8 mouse cellular contexts compared by ENCODE assay signal in genomic region chr13:114387074-114387487, GRCm38 (mm10). TPM values are rescaled to one million over a fixed set of nuclear protein-coding genes. Genes with fewer than 3 reads are reported as not detected.
DNase-seq lines count a peak whose midpoint lies in the region; ATAC-seq and TF ChIP-seq lines count a peak whose summit lies in the region.

No protein-coding gene starts in this region.

- H3K9me3 ChIP-seq in embryonic facial prominence, embryonic 14.5 days (ENCODE audit: control insufficient read depth, low read length): peaks cover 9% of the 10 kb centered on the region; the same call in 1 of the 2 replicates
- no peaks in the 10 kb centered on the region for H3K9me3 ChIP-seq in limb, embryonic 13.5 days

- H3K36me3 ChIP-seq in embryonic facial prominence, embryonic 14.5 days (ENCODE audit: control insufficient read depth, insufficient read depth, low read length): peaks cover 9% of the 10 kb centered on the region; the same call in 1 of the 2 replicates
- peaks cover 15% of the 10 kb centered on the region for H3K36me3 ChIP-seq in limb, embryonic 13.5 days

- intact Hi-C loops in gastrocnemius, postnatal 36 days (cut with DNase I): no loop called here

- peak; percentile 31 for ATAC-seq in frontal cortex, adult (ENCODE audit: low TSS enrichment)
- 0 out of 2 replicates have a peak, but pooled peaks have one; percentile 10 for ATAC-seq in embryonic facial prominence, embryonic 14.5 days (ENCODE audit: low read depth)
- ATAC-seq in limb, embryonic 13.5 days (ENCODE audit: low FRiP score, low read depth): 0 out of 2 replicates have a peak, but pooled peaks have one; percentile 9

- H3K27ac ChIP-seq in embryonic facial prominence, embryonic 14.5 days (replicated peaks; ENCODE audit: low read depth, low read length): peak overlapping the region; percentile 79; the same call in 1 of the 2 replicates
- no peak overlapping the region; the same call in 1 of the 2 replicates for H3K27ac ChIP-seq in limb, embryonic 13.5 days
- no peak overlapping the region for H3K27ac ChIP-seq in olfactory bulb, adult 2 months (ENCODE audit: insufficient read depth, low read depth, low read length)

- no peak for DNase-seq in frontal cortex, postnatal 14 days (ENCODE audit: low spot score in 2 of 2)
- peak; percentile 74 for DNase-seq in CD4-positive helper T cell, adult 2 months (ENCODE audit: low read depth, low spot score)
- no peak for DNase-seq in embryonic facial prominence, embryonic 14.5 days (ENCODE audit: low spot score)
- no peak for DNase-seq in gastrocnemius, postnatal 36 days
- DNase-seq in layer of hippocampus, adult 11-12 months (ENCODE audit: low spot score): no peak

- peaks cover 6% of the 10 kb centered on the region for H3K4me1 ChIP-seq in embryonic facial prominence, embryonic 14.5 days (ENCODE audit: control insufficient read depth, insufficient read depth, low read length)
- peaks cover 12% of the 10 kb centered on the region for H3K4me1 ChIP-seq in limb, embryonic 13.5 days
- peaks cover 4% of the 10 kb centered on the region; the same call in 1 of the 2 replicates for H3K4me1 ChIP-seq in olfactory bulb, adult 2 months (ENCODE audit: control insufficient read depth, insufficient read depth, low read length)

- peak overlapping the region; percentile 94 for H3K4me3 ChIP-seq in embryonic facial prominence, embryonic 14.5 days (ENCODE audit: low read depth, low read length)
- peak overlapping the region; percentile 87 for H3K4me3 ChIP-seq in limb, embryonic 13.5 days
- H3K4me3 ChIP-seq in olfactory bulb, adult 2 months (ENCODE audit: insufficient read depth, low read depth, low read length): peak overlapping the region; percentile 77

- TF ChIP-seq POLR2A in olfactory bulb, adult 2 months (IDR thresholded peaks at IDR 0.05; ENCODE audit: insufficient read depth, low read depth, low read length): no peak

- no peaks in the 10 kb centered on the region for H3K27me3 ChIP-seq in embryonic facial prominence, embryonic 14.5 days (replicated peaks; ENCODE audit: control insufficient read depth, insufficient read depth, low read length)
- no peaks in the 10 kb centered on the region for H3K27me3 ChIP-seq in limb, embryonic 13.5 days

- 5% methylated on average over 10 of the region's 10 CpGs for WGBS in embryonic facial prominence, embryonic 14.5 days
- 7% methylated on average over 10 of the region's 10 CpGs for WGBS in limb, embryonic 13.5 days
- 2% methylated on average over 10 of the region's 10 CpGs for WGBS in olfactory bulb, adult 2 months

- TF ChIP-seq CTCF in olfactory bulb, adult 2 months (IDR thresholded peaks at IDR 0.05; ENCODE audit: insufficient read depth, low read depth, low read length): no peak

- peak overlapping the region; percentile 75 for H3K4me2 ChIP-seq in embryonic facial prominence, embryonic 14.5 days (ENCODE audit: low read depth, low read length)
- peak overlapping the region; percentile 79 for H3K4me2 ChIP-seq in limb, embryonic 13.5 days (replicated peaks)

- H3K9ac ChIP-seq in embryonic facial prominence, embryonic 14.5 days (ENCODE audit: low read depth, low read length): peak overlapping the region; percentile 93
- peak overlapping the region; percentile 83 for H3K9ac ChIP-seq in limb, embryonic 13.5 days

RNA-seq across cellular contexts. Expression of gene Ndufs4, which starts 1.0 kb away (rescaled TPM):
- polyA plus RNA-seq in embryonic facial prominence, embryonic 14.5 days (2014; fragmentation: Nextera tagmentation; extraction: Ambion mirVana): 285 and 303 TPM in 2 replicates
- polyA plus RNA-seq in limb, embryonic 13.5 days (2015; fragmentation: Nextera tagmentation; extraction: Ambion mirVana): 292 and 306 TPM in 2 replicates
- polyA plus RNA-seq in olfactory bulb, adult 2 months (2012; ENCODE audit: insufficient read depth, insufficient read length, low replicate concordance, missing spikeins): not detected in 2 replicates
- total RNA-seq in gastrocnemius, postnatal 36 days (2021): 100 to 1,000 TPM; 332 to 337 TPM

Comparison
In these comparisons a context has a peak if more than half of its experiments do, and no peak if none do; other contexts are left out.
1. RNA of gene Ndufs4, which starts 1.0 kb away (polyA plus RNA-seq): 285 to 303 TPM in embryonic facial prominence, embryonic 14.5 days and 292 to 306 TPM in limb, embryonic 13.5 days; not detected in olfactory bulb, adult 2 months; every median in the first group is over 100 times any median in the second.
2. Peak in every context shown above with its lines, with median percentiles within 50 percentile points of each other: ATAC-seq and H3K4me3 ChIP-seq.